Mouse (Mus musculus): ENCODE measurements around the gene Igsf21.

- TF ChIP-seq POLR2A (IDR thresholded peaks at IDR 0.05; ENCODE audit: insufficient read depth, low read length) (no peak), CTCF (IDR thresholded peaks at IDR 0.05; ENCODE audit: low read depth, low read length) (no peak)
These were observed 25.3 kb upstream of the Igsf21 start for GRCm38 (mm10) chr4:140271913-140272312.

All from ES-Bruce4 (cell line).